Mouse (Mus musculus) layer of hippocampus, postnatal 10 days (tissue): ENCODE results near the gene Gpr85. TPM values are rescaled to one million over a fixed set of nuclear protein-coding genes. Genes with fewer than 3 reads are reported as not detected.

Experiments used
- DNase-seq, 2 experiments: peaks; one replicate each; pipeline ENCODE4 v3.0.0; 2021; ENCODE audit warnings: low spot score in 2 of 2
- total RNA-seq, 2 experiments: library from RNA; stranded (reverse); gene quantifications; 2 replicates each; pipeline ENCODE4 v1.2.3; 2021

Gene Gpr85
- total RNA-seq, 2 experiments from 2014 or later: 52.8 to 53.0 TPM

- DNase-seq: no peak
Observed at GRCm38 (mm10) chr6:13828877-13829276, 10.9 kb downstream of the Gpr85 start.

GRCm38 (mm10) chr6:13816661-13817060, 23.1 kb downstream of the Gpr85 start:
- no peak for DNase-seq

GRCm38 (mm10) chr6:13812157-13812556, 27.6 kb downstream of the Gpr85 start:
- DNase-seq: no peak

- no peak for DNase-seq
Observed at GRCm38 (mm10) chr6:13800071-13800470, 39.7 kb downstream of the Gpr85 start.

- DNase-seq: no peak
Observed at GRCm38 (mm10) chr6:13797389-13797788, 42.4 kb downstream of the Gpr85 start.

Other genes with a start within 250 kb of the Gpr85 start
- gene Tmem168, start 231.8 kb downstream of the Gpr85 start, total RNA-seq: 10 to 100 TPM; 14.0 to 18.1 TPM
- gene Bmt2, start 162.0 kb downstream of the Gpr85 start, total RNA-seq: 10 to 100 TPM; 22.0 to 22.8 TPM
- gene 2610001J05Rik, start 31.6 kb upstream of the Gpr85 start, total RNA-seq: 10 to 100 TPM; 48.8 to 49.1 TPM